Mouse (Mus musculus): ENCODE measurements around the gene Dmrta2. TPM values are rescaled to one million over a fixed set of nuclear protein-coding genes. Genes with fewer than 3 reads are reported as not detected.

Gene Dmrta2
- 5.6 and 7.0 TPM in 2 replicates for polyA plus RNA-seq (2016; fragmentation: Nextera tagmentation; extraction: Ambion mirVana)

DNA sequence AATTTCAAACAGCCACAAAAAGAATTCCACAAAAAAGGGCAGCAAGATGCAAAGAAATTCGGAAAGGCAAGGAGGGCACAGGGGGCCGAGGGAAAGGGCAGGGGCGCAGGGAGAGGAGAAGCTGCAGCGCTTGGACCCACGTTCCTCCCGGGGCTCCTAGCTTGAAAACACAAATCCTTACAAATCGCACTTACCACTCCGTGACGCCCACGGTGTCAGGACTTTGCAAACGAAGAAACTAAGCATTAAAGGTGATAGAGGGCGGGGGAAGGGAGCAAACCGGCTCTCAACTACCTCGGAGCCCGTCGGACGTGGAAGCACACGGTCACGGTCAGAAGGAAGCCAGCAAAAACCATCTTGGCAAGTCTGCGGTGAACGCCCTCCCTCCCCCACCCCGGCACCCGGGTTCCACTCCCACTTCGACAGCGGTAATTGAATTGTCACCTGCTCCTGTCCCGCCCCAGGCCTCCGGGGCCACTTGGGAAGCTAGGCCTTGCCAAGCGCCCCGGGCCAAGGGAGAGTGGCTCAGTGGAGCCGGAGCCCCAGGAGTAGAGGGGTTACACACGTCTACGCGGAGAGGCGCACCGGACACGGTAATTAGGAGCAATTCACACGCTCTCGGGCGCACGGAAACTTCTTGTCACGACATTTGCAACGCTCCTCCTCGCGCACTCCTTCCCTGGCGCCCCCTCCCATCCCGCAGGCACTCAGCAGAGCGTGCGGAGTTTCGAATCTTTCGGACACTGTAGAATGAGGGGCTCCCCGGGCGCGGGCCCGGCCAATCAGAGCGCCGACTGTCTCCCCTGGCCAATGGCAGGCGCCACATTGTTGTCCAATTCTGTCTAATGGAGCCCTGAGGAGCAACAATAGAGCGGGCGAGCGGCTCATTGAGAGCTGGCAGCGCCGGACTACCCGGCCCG is at the start of gene Dmrta2:
Gene Dmrta2 (plus strand): TSS at position 906 of the 920 bp plus-strand sequence.
- H3K9me3 ChIP-seq: 0 out of 2 replicates have a peak, but pooled peaks cover 3% of the 10 kb centered on the region
- DNase-seq (ENCODE audit: extremely low spot score, low spot score): peak; percentile 92
- H3K27me3 ChIP-seq (ENCODE audit: poor library complexity, severe bottlenecking): peaks cover 100% of the 10 kb centered on the region
- peak within 1 kb of the TSS; percentile 85 for H3K4me3 ChIP-seq
- under 1% methylated on average over 64 of the region's 64 CpGs for WGBS
- peaks cover 29% of the 10 kb centered on the region for H3K36me3 ChIP-seq (replicated peaks)
- peak within 1 kb of the TSS; percentile 98 for H3K27ac ChIP-seq
- peaks cover 71% of the 10 kb centered on the region for H3K4me1 ChIP-seq

DNA sequence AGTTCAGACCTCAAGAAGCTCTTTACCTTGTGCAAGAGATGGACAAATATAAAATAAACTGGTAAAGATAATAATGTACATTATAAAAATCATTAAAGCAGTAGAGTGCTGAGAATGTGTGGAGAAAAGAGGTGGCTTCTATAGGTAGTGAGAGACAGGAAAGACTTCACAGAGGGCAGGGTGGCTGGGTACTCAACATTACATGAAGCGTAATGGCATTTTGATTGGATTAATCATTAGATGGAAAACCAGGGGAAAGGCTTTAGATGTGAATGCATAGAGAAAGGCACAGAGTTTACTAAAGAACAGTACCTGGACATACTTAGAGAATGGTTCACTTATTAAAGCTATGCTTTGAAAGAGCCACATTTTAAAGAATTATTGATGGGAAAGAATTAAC is 48.8 kb upstream of the Dmrta2 start:
- Histone ChIP-seq H3K27me3 (ENCODE audit: poor library complexity, severe bottlenecking) (no peaks in the 10 kb centered on the region), H3K9me3 (no peaks in the 10 kb centered on the region), H3K27ac (no peak overlapping the region), H3K4me1 (no peaks in the 10 kb centered on the region), H3K4me3 (no peak overlapping the region), H3K36me3 (replicated peaks) (peaks cover 18% of the 10 kb centered on the region)
- 96% methylated on average over 1 of the region's 1 CpGs for WGBS
- no peak for DNase-seq (ENCODE audit: extremely low spot score, low spot score)

DNA sequence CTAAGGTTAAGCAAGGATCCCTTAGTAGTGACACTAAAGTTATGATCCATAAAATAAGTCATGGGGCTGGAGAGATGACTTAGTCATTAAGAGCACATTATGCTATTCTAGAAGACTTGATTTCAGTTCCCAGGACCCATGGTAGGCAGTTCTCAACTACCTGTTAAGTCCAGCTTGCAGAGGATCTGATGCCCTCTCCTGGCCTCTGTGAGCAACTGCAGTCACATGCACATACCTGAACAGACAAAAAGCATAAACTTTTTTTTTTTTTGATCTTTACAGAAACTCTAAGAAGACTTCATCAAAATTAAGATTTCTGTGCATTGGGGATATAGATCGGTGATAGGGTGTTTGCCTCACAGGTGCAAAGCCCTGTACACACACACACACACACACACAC is 47.4 kb upstream of the Dmrta2 start:
- Histone ChIP-seq H3K27me3 (ENCODE audit: poor library complexity, severe bottlenecking) (peaks cover under 1% of the 10 kb centered on the region; the same call in 1 of the 2 replicates), H3K36me3 (replicated peaks) (peaks cover 19% of the 10 kb centered on the region), H3K4me1 (no peaks in the 10 kb centered on the region), H3K9me3 (no peaks in the 10 kb centered on the region), H3K27ac (no peak overlapping the region), H3K4me3 (no peak overlapping the region)
- DNase-seq (ENCODE audit: extremely low spot score, low spot score): no peak
- WGBS: 100% methylated on average over 1 of the region's 1 CpGs

DNA sequence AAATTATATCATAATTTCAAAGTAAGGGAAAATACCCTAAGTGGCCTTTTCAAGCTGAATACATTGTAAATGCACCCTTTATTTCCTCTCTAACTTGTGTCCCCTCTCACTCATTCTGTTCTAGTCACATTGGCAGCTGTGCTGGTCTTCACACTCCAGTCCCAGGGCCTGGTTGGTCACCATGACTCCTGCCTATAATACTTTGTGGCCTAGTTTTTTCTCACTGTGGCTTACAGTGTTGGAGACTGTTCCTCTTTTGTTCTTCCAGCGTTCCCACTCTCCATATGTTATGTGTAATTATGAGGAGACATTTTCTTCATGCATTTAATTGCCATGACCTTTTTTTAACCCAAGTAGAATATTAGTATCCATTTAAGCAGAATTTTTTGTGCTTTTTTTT is 46.9 kb upstream of the Dmrta2 start:
- H3K4me3 ChIP-seq: no peak overlapping the region
- peaks cover 22% of the 10 kb centered on the region for H3K36me3 ChIP-seq (replicated peaks)
- peaks cover 6% of the 10 kb centered on the region for H3K27me3 ChIP-seq (ENCODE audit: poor library complexity, severe bottlenecking)
- 95% methylated on average over 1 of the region's 1 CpGs for WGBS
- no peak overlapping the region for H3K27ac ChIP-seq
- no peak for DNase-seq (ENCODE audit: extremely low spot score, low spot score)
- H3K9me3 ChIP-seq: no peaks in the 10 kb centered on the region
- H3K4me1 ChIP-seq: no peaks in the 10 kb centered on the region

DNA sequence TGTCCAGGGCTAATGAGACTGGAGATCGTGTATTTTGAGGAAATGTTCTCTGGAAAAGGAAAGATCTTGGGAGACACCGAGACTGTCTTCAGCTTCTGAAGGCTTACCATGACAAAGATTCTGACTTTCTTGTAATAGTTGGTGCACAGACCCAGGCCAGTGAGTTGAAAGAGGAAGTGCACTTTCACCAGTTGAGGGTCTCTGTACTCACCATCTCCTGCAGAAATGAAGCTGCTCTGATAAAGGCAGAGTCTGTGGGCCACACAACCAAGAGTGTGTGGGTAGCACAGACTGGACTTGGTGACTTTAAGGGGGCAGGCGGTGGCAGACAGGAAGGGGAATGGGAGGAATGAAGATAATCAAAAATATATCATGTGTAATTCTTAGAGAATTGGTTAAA is 41.3 kb upstream of the Dmrta2 start:
- 94% methylated on average over 3 of the region's 3 CpGs for WGBS
- no peaks in the 10 kb centered on the region for H3K9me3 ChIP-seq
- H3K36me3 ChIP-seq (replicated peaks): peaks cover 8% of the 10 kb centered on the region; the same call in 1 of the 2 replicates
- peaks cover 15% of the 10 kb centered on the region for H3K4me1 ChIP-seq
- no peak for DNase-seq (ENCODE audit: extremely low spot score, low spot score)
- no peak overlapping the region for H3K4me3 ChIP-seq
- peaks cover 36% of the 10 kb centered on the region for H3K27me3 ChIP-seq (ENCODE audit: poor library complexity, severe bottlenecking)
- H3K27ac ChIP-seq: no peak overlapping the region

DNA sequence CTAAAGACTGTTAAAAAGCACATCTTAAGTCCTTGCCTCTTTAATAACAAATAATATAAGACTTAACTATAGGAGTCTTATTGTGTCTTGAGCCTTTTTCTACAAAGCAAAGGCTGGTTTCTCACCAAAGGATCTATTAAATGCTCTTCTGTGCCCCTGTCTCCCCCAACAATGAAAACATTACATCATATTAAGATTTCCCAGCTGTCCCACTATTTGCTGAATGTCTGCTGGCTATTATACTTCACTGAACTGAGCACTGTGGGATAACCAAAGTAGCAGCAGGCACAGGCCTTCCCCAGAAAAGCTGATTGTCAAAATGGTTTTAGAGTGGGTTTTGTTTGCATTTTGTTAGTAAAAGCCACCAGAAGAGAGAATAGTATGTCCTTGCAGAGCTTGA is 38.6 kb upstream of the Dmrta2 start:
- H3K9me3 ChIP-seq: no peaks in the 10 kb centered on the region
- peaks cover 36% of the 10 kb centered on the region for H3K27me3 ChIP-seq (ENCODE audit: poor library complexity, severe bottlenecking)
- no peak overlapping the region for H3K4me3 ChIP-seq
- H3K4me1 ChIP-seq: peaks cover 15% of the 10 kb centered on the region
- no peak for DNase-seq (ENCODE audit: extremely low spot score, low spot score)
- H3K36me3 ChIP-seq (replicated peaks): peaks cover 8% of the 10 kb centered on the region; the same call in 1 of the 2 replicates
- H3K27ac ChIP-seq: no peak overlapping the region

DNA sequence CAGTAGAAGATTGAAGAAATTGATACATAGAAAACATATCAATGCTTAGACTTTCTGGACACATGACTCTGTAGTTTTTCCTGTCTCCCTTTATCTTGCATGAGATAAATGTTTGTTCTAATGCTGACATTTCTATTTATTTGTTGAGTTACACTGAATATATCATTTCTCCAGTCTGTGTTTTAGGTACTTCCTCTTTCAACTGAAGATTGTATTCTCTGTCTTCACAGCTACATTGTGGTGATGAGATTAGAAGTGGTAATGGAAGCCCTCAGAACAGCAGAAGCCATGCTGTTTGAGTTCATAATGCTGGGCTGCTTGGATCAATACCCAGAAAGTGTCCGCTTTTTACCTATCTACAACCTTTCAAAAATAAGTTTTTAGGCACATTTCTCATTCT is 32.3 kb upstream of the Dmrta2 start:
- 0 out of 2 replicates have a peak, but pooled peaks cover 6% of the 10 kb centered on the region for H3K36me3 ChIP-seq (replicated peaks)
- H3K27ac ChIP-seq: no peak overlapping the region
- H3K27me3 ChIP-seq (ENCODE audit: poor library complexity, severe bottlenecking): peaks cover 3% of the 10 kb centered on the region
- DNase-seq (ENCODE audit: extremely low spot score, low spot score): no peak
- H3K4me3 ChIP-seq: no peak overlapping the region
- 94% methylated on average over 1 of the region's 1 CpGs for WGBS
- no peaks in the 10 kb centered on the region for H3K4me1 ChIP-seq
- no peaks in the 10 kb centered on the region for H3K9me3 ChIP-seq

DNA sequence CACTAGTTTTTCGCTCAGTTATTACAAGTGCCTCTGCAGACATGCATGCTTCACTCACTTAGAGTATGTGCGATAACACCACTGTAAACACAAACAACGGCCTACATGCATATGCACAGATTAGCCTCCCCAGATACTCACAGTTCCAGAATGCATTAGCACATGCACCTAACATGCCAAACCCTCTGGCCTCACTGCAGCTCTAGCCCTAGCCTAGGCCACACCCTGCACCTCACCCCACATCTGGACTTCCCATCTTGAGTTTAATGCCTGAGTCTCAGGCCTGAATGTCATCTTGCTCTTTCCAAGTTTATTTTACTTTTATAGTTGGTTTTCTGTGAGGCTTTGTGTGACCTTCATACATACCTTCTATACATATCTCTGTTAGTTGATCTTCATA is 28.5 kb upstream of the Dmrta2 start:
- Histone ChIP-seq H3K27ac (no peak overlapping the region), H3K27me3 (ENCODE audit: poor library complexity, severe bottlenecking) (no peaks in the 10 kb centered on the region), H3K9me3 (no peaks in the 10 kb centered on the region), H3K4me1 (peaks cover 10% of the 10 kb centered on the region), H3K36me3 (replicated peaks) (0 out of 2 replicates have a peak, but pooled peaks cover 6% of the 10 kb centered on the region), H3K4me3 (no peak overlapping the region)
- 99% methylated on average over 3 of the region's 3 CpGs for WGBS
- no peak for DNase-seq (ENCODE audit: extremely low spot score, low spot score)

DNA sequence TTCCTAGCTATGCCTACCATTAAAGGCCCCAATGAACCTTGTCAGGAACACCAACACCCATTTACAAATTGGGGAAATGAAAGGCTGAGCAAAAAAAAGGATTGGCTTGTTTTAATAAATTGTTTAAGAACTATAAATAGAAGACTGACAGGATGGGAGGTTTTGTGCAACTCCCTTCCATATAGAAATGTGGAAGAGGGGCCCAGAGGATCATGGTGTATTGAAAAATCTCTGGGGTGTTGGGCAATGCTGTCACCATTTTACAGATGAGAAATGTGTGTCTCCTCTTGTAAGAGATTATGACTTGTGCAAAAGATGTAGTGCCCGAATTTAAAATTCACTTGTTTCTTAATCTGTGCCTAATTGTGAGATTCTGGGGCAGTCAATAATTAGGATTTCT is 24.3 kb upstream of the Dmrta2 start:
- no peak overlapping the region for H3K27ac ChIP-seq
- H3K27me3 ChIP-seq (ENCODE audit: poor library complexity, severe bottlenecking): no peaks in the 10 kb centered on the region
- H3K4me1 ChIP-seq: peaks cover 10% of the 10 kb centered on the region
- WGBS: 86% methylated on average over 1 of the region's 1 CpGs
- DNase-seq (ENCODE audit: extremely low spot score, low spot score): no peak
- H3K4me3 ChIP-seq: no peak overlapping the region
- no peaks in the 10 kb centered on the region for H3K9me3 ChIP-seq
- no peaks in the 10 kb centered on the region; the same call in 1 of the 2 replicates for H3K36me3 ChIP-seq (replicated peaks)

DNA sequence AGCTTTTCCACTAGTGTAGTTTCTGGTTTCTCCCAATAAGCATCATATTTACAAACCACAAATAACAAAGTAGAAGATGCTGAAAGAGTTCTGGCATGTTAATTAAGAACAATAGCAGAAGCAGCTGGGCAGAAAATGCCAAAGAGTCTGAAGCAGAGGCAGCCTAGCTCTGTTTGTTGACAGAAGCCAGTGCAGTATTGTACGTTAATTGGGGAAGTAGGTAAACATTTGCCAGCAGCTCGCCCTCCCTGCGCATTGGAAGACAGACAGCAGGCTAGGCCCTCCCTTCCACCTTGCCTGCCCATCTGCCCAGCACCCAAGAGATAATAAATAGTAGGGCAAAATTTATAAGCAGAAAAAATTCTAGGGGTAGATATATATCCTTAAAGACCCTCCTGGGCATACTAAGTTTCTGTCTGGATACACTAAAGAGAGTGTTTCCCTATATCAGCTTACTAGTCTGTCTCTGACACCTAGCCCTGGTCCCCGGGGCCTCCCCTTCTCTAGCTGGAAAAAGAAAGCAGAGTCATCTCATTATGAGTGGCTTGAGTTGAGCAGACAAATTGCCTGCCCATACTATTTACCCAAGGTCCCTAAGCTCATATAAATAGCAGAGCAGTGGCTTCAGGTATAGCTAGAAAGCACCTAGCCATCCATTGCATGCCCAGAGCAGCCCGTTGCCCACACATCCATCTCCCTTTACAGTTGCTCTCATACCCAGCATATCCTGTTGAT is 17.5 kb upstream of the Dmrta2 start:
- Histone ChIP-seq H3K27me3 (ENCODE audit: poor library complexity, severe bottlenecking) (no peaks in the 10 kb centered on the region), H3K4me1 (peaks cover 4% of the 10 kb centered on the region; the same call in 1 of the 2 replicates), H3K36me3 (replicated peaks) (peaks cover 11% of the 10 kb centered on the region), H3K4me3 (no peak overlapping the region), H3K27ac (no peak overlapping the region), H3K9me3 (no peaks in the 10 kb centered on the region)
- WGBS: 79% methylated on average over 5 of the region's 5 CpGs
- DNase-seq (ENCODE audit: extremely low spot score, low spot score): no peak

DNA sequence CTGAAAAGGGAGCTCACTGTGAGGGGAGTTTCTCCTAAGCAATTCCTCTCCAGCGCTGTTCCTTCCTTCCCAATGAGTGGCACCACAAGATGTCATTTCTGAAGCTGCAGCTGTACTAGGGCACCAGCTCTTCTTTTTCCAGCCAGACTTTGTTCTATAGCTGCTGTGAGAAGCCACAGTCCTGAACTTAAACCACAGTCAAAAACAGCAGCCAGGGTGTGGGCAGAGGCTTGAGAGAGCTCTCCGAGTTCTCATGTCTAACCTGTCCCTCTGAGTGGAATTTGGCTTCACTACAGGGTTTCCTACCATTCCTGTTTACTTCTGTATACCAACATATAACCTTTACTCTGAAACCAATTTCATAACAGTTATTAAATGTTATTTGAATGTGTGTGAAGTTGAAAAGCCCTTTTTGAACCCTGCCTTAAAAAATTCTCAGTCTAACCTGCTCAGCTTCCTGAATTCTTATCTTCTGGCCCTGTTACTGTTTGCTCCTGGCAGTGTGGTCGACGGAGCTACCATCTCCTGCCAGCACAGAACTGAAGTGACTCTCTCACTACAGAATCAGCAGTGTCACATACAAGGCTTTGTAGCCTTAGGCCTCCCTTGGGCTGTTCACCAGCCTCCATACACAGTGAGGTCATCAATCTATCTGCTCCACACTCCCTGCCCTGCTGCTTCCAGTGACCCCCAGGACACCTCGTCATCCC is 14.1 kb upstream of the Dmrta2 start:
- 84% methylated on average over 5 of the region's 5 CpGs for WGBS
- Histone ChIP-seq H3K36me3 (replicated peaks) (peaks cover 13% of the 10 kb centered on the region), H3K9me3 (no peaks in the 10 kb centered on the region), H3K27me3 (ENCODE audit: poor library complexity, severe bottlenecking) (peaks cover 1% of the 10 kb centered on the region), H3K4me3 (no peak overlapping the region), H3K4me1 (peaks cover 5% of the 10 kb centered on the region; the same call in 1 of the 2 replicates), H3K27ac (no peak overlapping the region)
- peak; percentile 3 for DNase-seq (ENCODE audit: extremely low spot score, low spot score)

DNA sequence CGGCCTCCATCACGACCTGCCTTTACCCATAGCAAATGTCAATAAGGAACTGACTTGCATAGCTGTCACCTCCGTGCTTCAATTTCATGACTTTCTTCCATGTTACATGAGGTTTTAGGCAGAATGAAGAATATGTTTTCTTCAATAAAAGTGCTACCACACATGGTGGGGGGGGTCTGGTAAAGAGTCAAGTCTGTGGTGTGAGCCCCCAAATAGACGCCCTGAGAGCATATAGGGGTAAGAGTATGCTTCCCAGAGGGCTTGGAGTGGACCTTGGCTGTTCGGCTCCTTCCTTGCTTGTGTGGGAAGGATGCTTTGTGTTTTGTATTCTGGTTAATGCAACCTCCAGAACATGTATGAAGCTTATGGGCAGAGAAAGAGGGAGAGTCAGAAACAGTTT is 8.3 kb upstream of the Dmrta2 start:
- peak; percentile 3 for DNase-seq (ENCODE audit: extremely low spot score, low spot score)
- 84% methylated on average over 5 of the region's 5 CpGs for WGBS
- peaks cover 59% of the 10 kb centered on the region for H3K27me3 ChIP-seq (ENCODE audit: poor library complexity, severe bottlenecking)
- H3K4me3 ChIP-seq: no peak overlapping the region
- H3K4me1 ChIP-seq: peaks cover 20% of the 10 kb centered on the region
- no peak overlapping the region for H3K27ac ChIP-seq
- 0 out of 2 replicates have a peak, but pooled peaks cover 2% of the 10 kb centered on the region for H3K36me3 ChIP-seq (replicated peaks)
- no peaks in the 10 kb centered on the region for H3K9me3 ChIP-seq

All from forebrain, embryonic 10.5 days (tissue).